In the genomic region with DNA sequence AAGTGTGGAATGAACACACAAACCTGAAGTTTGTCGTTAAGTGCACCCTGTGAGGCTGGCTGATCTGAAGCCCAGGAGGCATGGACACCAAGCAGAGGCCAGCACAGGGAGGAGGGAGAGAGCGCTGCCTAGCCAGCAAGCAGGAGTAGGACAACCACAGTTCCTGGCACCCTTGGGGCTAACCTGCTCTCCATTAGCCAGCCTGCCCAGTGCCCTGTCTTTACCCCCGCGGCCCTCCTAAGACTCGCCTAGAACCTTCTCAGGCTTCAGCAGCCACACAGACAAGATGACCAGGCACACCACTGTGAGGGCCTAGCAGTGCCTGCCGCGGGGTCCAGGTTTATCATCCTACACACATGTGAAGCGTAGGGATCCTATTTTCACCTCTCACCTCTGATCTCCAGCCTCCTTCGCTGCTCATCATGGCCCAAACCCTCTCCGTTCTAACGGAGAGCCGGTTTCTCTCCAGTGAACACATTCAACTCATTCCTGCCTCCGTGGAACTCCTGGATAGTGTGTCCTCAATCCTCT, we compare ENCODE assay signal across 12 mouse cellular contexts. TPM values are rescaled to one million over a fixed set of nuclear protein-coding genes. Genes with fewer than 3 reads are reported as not detected.
DNase-seq lines count a peak whose midpoint lies in the region; ATAC-seq and TF ChIP-seq lines count a peak whose summit lies in the region.
"Had no signal": no experiment of that assay in that cellular context is flagged by ENCODE, and none has a peak within 500 bp of the region (broad histone marks: within the 10 kb centered on the region; RNA-seq: fewer than 3 reads in every experiment).

No protein-coding gene starts in this region.

- H3K36me3 ChIP-seq in liver, adult 2 months (ENCODE audit: control insufficient read depth, insufficient read depth, low read length): peaks cover 5% of the 10 kb centered on the region; the same call in 1 of the 2 replicates
- H3K36me3 ChIP-seq in liver, embryonic 12.5 days: no peaks in the 10 kb centered on the region
- no peaks in the 10 kb centered on the region for H3K36me3 ChIP-seq in ES-E14 (ENCODE audit: control insufficient read depth, insufficient read depth, low read length, poor library complexity, severe bottlenecking)
- H3K36me3 ChIP-seq in hindbrain, postnatal 0 days (ENCODE audit: insufficient read depth, low read length): no peaks in the 10 kb centered on the region

- ATAC-seq in liver, embryonic 12.5 days: no peak
- ATAC-seq in hindbrain, postnatal 0 days: no peak
- no peak for ATAC-seq in monocyte, adult 5-6 weeks (replicated peaks; ENCODE audit: insufficient number of reproducible peaks, low FRiP score, low TSS enrichment, poor library complexity, severe bottlenecking)

- DNase-seq in cerebellum, adult 9-11 months: peak; percentile 38
- DNase-seq in cerebellum, postnatal 36 days: no peak
- no peak for DNase-seq in liver, adult 2 months (ENCODE audit: extremely low read depth, low read depth, low spot score)
- no peak for DNase-seq in ES-E14 (ENCODE audit: low read depth, low spot score)
- no peak for DNase-seq in hindbrain, postnatal 0 days (ENCODE audit: low spot score)
- no peak for DNase-seq in yolk sac, embryonic 10.5 days (ENCODE audit: low spot score)

- H3K4me3 ChIP-seq in liver, adult 2 months (ENCODE audit: insufficient read depth, low read depth, low read length): no peak overlapping the region
- no peak overlapping the region for H3K4me3 ChIP-seq in liver, embryonic 12.5 days
- peak overlapping the region; percentile 23 to 44 for H3K4me3 ChIP-seq in ES-E14 (ENCODE audit: insufficient read depth in 1 of 2, low read depth in 1 of 2, low read length in 2 of 2, poor library complexity in 1 of 2, severe bottlenecking in 1 of 2)
- H3K4me3 ChIP-seq in hindbrain, postnatal 0 days (ENCODE audit: low read length): no peak overlapping the region

- no peaks in the 10 kb centered on the region for H3K79me2 ChIP-seq in liver, adult 2 months (ENCODE audit: control insufficient read depth, insufficient read depth, low read length)

- H3K27ac ChIP-seq in liver, adult 2 months (replicated peaks; ENCODE audit: insufficient read depth, low read depth, low read length): peak overlapping the region; percentile 66
- no peak overlapping the region for H3K27ac ChIP-seq in liver, embryonic 12.5 days
- no peak overlapping the region for H3K27ac ChIP-seq in ES-E14 (ENCODE audit: insufficient read depth, low read depth, low read length, poor library complexity, severe bottlenecking)
- no peak overlapping the region for H3K27ac ChIP-seq in hindbrain, postnatal 0 days

- no peak for TF ChIP-seq POLR2A in liver, adult 2 months (IDR thresholded peaks at IDR 0.05; ENCODE audit: extremely low read depth, insufficient read depth, low read length)

- peaks cover 50% of the 10 kb centered on the region for H3K4me1 ChIP-seq in liver, adult 2 months (ENCODE audit: control insufficient read depth, insufficient read depth, low read length)
- H3K4me1 ChIP-seq in liver, embryonic 12.5 days: peaks cover 31% of the 10 kb centered on the region
- H3K4me1 ChIP-seq in ES-E14 (ENCODE audit: control insufficient read depth in 2 of 2, insufficient read depth in 2 of 2, low read length in 2 of 2, poor library complexity in 1 of 2): peaks cover 3 to 18% of the 10 kb centered on the region in 2 experiments; a peak in 3 of 4 replicates
- H3K4me1 ChIP-seq in hindbrain, postnatal 0 days (ENCODE audit: insufficient read depth, low read length): peaks cover 4% of the 10 kb centered on the region; the same call in 1 of the 2 replicates

- no peak overlapping the region for H3K4me2 ChIP-seq in liver, embryonic 12.5 days
- peak overlapping the region; percentile 96 for H3K4me2 ChIP-seq in hindbrain, postnatal 0 days (ENCODE audit: low read depth, low read length)

- WGBS in liver, adult 2 months: 72% methylated on average over 13 of the region's 13 CpGs
- 57% methylated on average over 13 of the region's 13 CpGs for WGBS in liver, embryonic 12.5 days (ENCODE audit: insufficient replicate concordance)
- WGBS in hindbrain, postnatal 0 days: 71% methylated on average over 13 of the region's 13 CpGs

- H3K27me3 ChIP-seq in liver, adult 2 months (ENCODE audit: control insufficient read depth, insufficient read depth, low read length): no peaks in the 10 kb centered on the region
- H3K27me3 ChIP-seq in liver, embryonic 12.5 days (replicated peaks): peaks cover 60% of the 10 kb centered on the region
- no peaks in the 10 kb centered on the region for H3K27me3 ChIP-seq in hindbrain, postnatal 0 days (ENCODE audit: insufficient read depth, low read length)

- H3K9ac ChIP-seq in liver, adult 2 months (ENCODE audit: low read depth, low read length): peak overlapping the region; percentile 6; the same call in 1 of the 2 replicates
- no peak overlapping the region for H3K9ac ChIP-seq in liver, embryonic 12.5 days
- peak overlapping the region; percentile 45; the same call in 1 of the 2 replicates for H3K9ac ChIP-seq in ES-E14 (ENCODE audit: insufficient read depth, low read depth, low read length, poor library complexity, severe bottlenecking)
- no peak overlapping the region for H3K9ac ChIP-seq in hindbrain, postnatal 0 days (replicated peaks; ENCODE audit: low read length)

- no peak for TF ChIP-seq CTCF in liver, adult 2 months (IDR thresholded peaks at IDR 0.05; ENCODE audit: low read depth, low read length)
- TF ChIP-seq CTCF in hindbrain, postnatal 0 days (IDR thresholded peaks at IDR 0.05; ENCODE audit: low read depth): no peak

- H3K9me3 ChIP-seq in liver, embryonic 12.5 days (replicated peaks): no peaks in the 10 kb centered on the region
- H3K9me3 ChIP-seq in ES-E14 (ENCODE audit: control insufficient read depth, insufficient read depth, low read depth, low read length): no peaks in the 10 kb centered on the region
- no peaks in the 10 kb centered on the region for H3K9me3 ChIP-seq in hindbrain, postnatal 0 days (ENCODE audit: low read length)

- in situ Hi-C loops in ES-E14 (cut with MboI; ENCODE audit: low sequenced_read_pairs in 2 of 2, unreplicated experiment in 2 of 2): no loop called here

TF ChIP-seq in ES-E14, 5 proteins besides CTCF, POLR2A, EP300 and RAD21:
- TF ChIP-seq ZNF384 (IDR thresholded peaks at IDR 0.05; ENCODE audit: low read depth, low read length) (no peak), MAFK (IDR thresholded peaks at IDR 0.05; ENCODE audit: insufficient read depth, low read depth, low read length) (no peak), HCFC1 (IDR thresholded peaks at IDR 0.05; ENCODE audit: borderline replicate concordance, insufficient read depth, low read length) (no peak), CHD2 (IDR thresholded peaks at IDR 0.05; ENCODE audit: low read depth, low read length) (no peak), ZC3H11A (IDR thresholded peaks at IDR 0.05; ENCODE audit: borderline replicate concordance, low read depth, low read length) (no peak)
TF ChIP-seq in ES-E14: peak in this region for 0.

RNA-seq across cellular contexts. Expression of a gene that starts 2.7 kb away (rescaled TPM):
- 220 and 428 TPM in 2 replicates for total RNA-seq in liver, adult 2 months (2014; rRNA removed)
- polyA plus RNA-seq in liver, adult 2 months (2012; rRNA removed): 287 and 304 TPM in 2 replicates
- 2.1 and 2.2 TPM in 2 replicates for polyA plus RNA-seq in liver, embryonic 12.5 days (2016; fragmentation: Nextera tagmentation; extraction: Ambion mirVana)
- total RNA-seq in ES-E14 (2012; rRNA removed): 12.5 and 35.9 TPM in 2 replicates
- 8.9 and 15.2 TPM in 2 replicates for total RNA-seq in hindbrain, postnatal 0 days (2014; rRNA removed)
- polyA plus RNA-seq in hindbrain, postnatal 0 days (2015; fragmentation: Nextera tagmentation; extraction: Ambion mirVana): 13.3 and 15.8 TPM in 2 replicates
- total RNA-seq in monocyte, adult 5-6 weeks (2017): 7.0 to 10.9 TPM (median 8.9 TPM) in 3 replicates

RNA-seq across cellular contexts. Expression of a gene that starts 33.1 kb away (rescaled TPM):
- 11.2 and 23.4 TPM in 2 replicates for total RNA-seq in liver, adult 2 months (2014; rRNA removed)
- polyA plus RNA-seq in liver, adult 2 months (2012; rRNA removed): 3.8 and 4.2 TPM in 2 replicates
- polyA plus RNA-seq in liver, embryonic 12.5 days (2016; fragmentation: Nextera tagmentation; extraction: Ambion mirVana): 0.08 TPM in 1 of 2 replicates, not detected in the other
- total RNA-seq in ES-E14 (2012; rRNA removed): not detected in 2 replicates
- not detected in 2 replicates for total RNA-seq in hindbrain, postnatal 0 days (2014; rRNA removed)
- not detected in 2 replicates for polyA plus RNA-seq in hindbrain, postnatal 0 days (2015; fragmentation: Nextera tagmentation; extraction: Ambion mirVana)
- total RNA-seq in monocyte, adult 5-6 weeks (2017): not detected in 3 replicates
- total RNA-seq: adrenal gland, postnatal 36 days; gastrocnemius, adult 18-20 months; left cerebral cortex, adult 2 months had no signal
- polyA plus RNA-seq: C2C12 had no signal

Comparison
In these comparisons a context has a peak if more than half of its experiments do, and no peak if none do; other contexts are left out.
1. H3K9ac ChIP-seq: peak in liver, adult 2 months (single experiment) and ES-E14 (single experiment); none in liver, embryonic 12.5 days (single experiment) and hindbrain, postnatal 0 days (single experiment).
2. H3K4me3 ChIP-seq: peak in ES-E14 (2 of 2); none in liver, adult 2 months (single experiment), liver, embryonic 12.5 days (single experiment) and hindbrain, postnatal 0 days (single experiment).
3. RNA of a gene that starts 33.1 kb away (total RNA-seq): 11.2 to 23.4 TPM in liver, adult 2 months; not detected in ES-E14, not detected in hindbrain, postnatal 0 days and not detected in monocyte, adult 5-6 weeks; every median in the first group is over 10 times any median in the second.